Mouse (Mus musculus): ENCODE results near the gene Dlgap4. TPM values are rescaled to one million over a fixed set of nuclear protein-coding genes. Genes with fewer than 3 reads are reported as not detected.

Gene Dlgap4
- polyA plus RNA-seq, 1 experiment, result 234 TPM

GRCm38 (mm10) chr2:156730501-156730921, 117.0 kb downstream of the Dlgap4 start:
- no peak for DNase-seq (ENCODE audit: extremely low spot score in 1 of 2, low spot score in 1 of 2)

- DNase-seq (ENCODE audit: extremely low spot score in 1 of 2, low spot score in 1 of 2), result no peak
These were observed 118.1 kb downstream of the Dlgap4 start for GRCm38 (mm10) chr2:156731592-156731991.

- DNase-seq (ENCODE audit: extremely low spot score in 1 of 2, low spot score in 1 of 2), result peak; percentile 80 to 89
These were observed 118.6 kb downstream of the Dlgap4 start for GRCm38 (mm10) chr2:156732109-156732508.

GRCm38 (mm10) chr2:156735761-156736335, 122.3 kb downstream of the Dlgap4 start:
- DNase-seq (ENCODE audit: extremely low spot score in 1 of 2, low spot score in 1 of 2), result no peak

- DNase-seq (ENCODE audit: extremely low spot score in 1 of 2, low spot score in 1 of 2), result no peak
These were observed 123.3 kb downstream of the Dlgap4 start for GRCm38 (mm10) chr2:156736846-156737245.

GRCm38 (mm10) chr2:156737976-156738375, 124.5 kb downstream of the Dlgap4 start:
- DNase-seq (ENCODE audit: extremely low spot score in 1 of 2, low spot score in 1 of 2), result no peak

- peak in 1 of 2 experiments; percentile 65 for DNase-seq (ENCODE audit: extremely low spot score in 1 of 2, low spot score in 1 of 2)
These were observed 127.8 kb downstream of the Dlgap4 start for GRCm38 (mm10) chr2:156741265-156741664.

- no peak for DNase-seq (ENCODE audit: extremely low spot score in 1 of 2, low spot score in 1 of 2)
These were observed 128.5 kb downstream of the Dlgap4 start for GRCm38 (mm10) chr2:156741998-156742397.

GRCm38 (mm10) chr2:156743248-156743647, 129.7 kb downstream of the Dlgap4 start:
- no peak for DNase-seq (ENCODE audit: extremely low spot score in 1 of 2, low spot score in 1 of 2)

- no peak for DNase-seq (ENCODE audit: extremely low spot score in 1 of 2, low spot score in 1 of 2)
These were observed 130.9 kb downstream of the Dlgap4 start for GRCm38 (mm10) chr2:156744414-156744813.

- DNase-seq (ENCODE audit: extremely low spot score in 1 of 2, low spot score in 1 of 2), result no peak
These were observed 133.8 kb downstream of the Dlgap4 start for GRCm38 (mm10) chr2:156747315-156747714.

GRCm38 (mm10) chr2:156749687-156750086, 136.2 kb downstream of the Dlgap4 start:
- no peak for DNase-seq (ENCODE audit: extremely low spot score in 1 of 2, low spot score in 1 of 2)

- peak in 1 of 2 experiments; percentile 75 for DNase-seq (ENCODE audit: extremely low spot score in 1 of 2, low spot score in 1 of 2)
These were observed 143.4 kb downstream of the Dlgap4 start for GRCm38 (mm10) chr2:156756937-156757336.

GRCm38 (mm10) chr2:156760843-156761505, 147.5 kb downstream of the Dlgap4 start:
- DNase-seq (ENCODE audit: extremely low spot score in 1 of 2, low spot score in 1 of 2), result no peak

- DNase-seq (ENCODE audit: extremely low spot score in 1 of 2, low spot score in 1 of 2), result no peak
These were observed 148.2 kb downstream of the Dlgap4 start for GRCm38 (mm10) chr2:156761521-156762278.

- DNase-seq (ENCODE audit: extremely low spot score in 1 of 2, low spot score in 1 of 2), result peak in 1 of 2 experiments; percentile 60
These were observed 149.0 kb downstream of the Dlgap4 start for GRCm38 (mm10) chr2:156762499-156762898.

GRCm38 (mm10) chr2:156763101-156763500, 149.6 kb downstream of the Dlgap4 start:
- no peak for DNase-seq (ENCODE audit: extremely low spot score in 1 of 2, low spot score in 1 of 2)

GRCm38 (mm10) chr2:156764022-156764421, 150.5 kb downstream of the Dlgap4 start:
- no peak for DNase-seq (ENCODE audit: extremely low spot score in 1 of 2, low spot score in 1 of 2)

GRCm38 (mm10) chr2:156764747-156765146, 151.2 kb downstream of the Dlgap4 start:
- no peak for DNase-seq (ENCODE audit: extremely low spot score in 1 of 2, low spot score in 1 of 2)

GRCm38 (mm10) chr2:156765593-156765992, 152.1 kb downstream of the Dlgap4 start:
- no peak for DNase-seq (ENCODE audit: extremely low spot score in 1 of 2, low spot score in 1 of 2)

- DNase-seq (ENCODE audit: extremely low spot score in 1 of 2, low spot score in 1 of 2), result peak in 1 of 2 experiments; percentile 57
These were observed 152.9 kb downstream of the Dlgap4 start for GRCm38 (mm10) chr2:156766227-156767019.
